Mouse (Mus musculus): ENCODE results near the gene Prrt4.

- TF ChIP-seq GATA2 (IDR thresholded peaks at IDR 0.05; ENCODE audit: borderline replicate concordance, low read depth, low read length) (no peak), GATA1 (IDR thresholded peaks at IDR 0.05; ENCODE audit: borderline replicate concordance, low read length) (no peak), TAL1 (conservative IDR thresholded peaks at IDR 0.05; ENCODE audit: low read depth, low read length) (no peak), CTCF (IDR thresholded peaks at IDR 0.05; ENCODE audit: low read depth, low read length) (no peak)
Observed at GRCm38 (mm10) chr6:29214776-29215175, 35.4 kb upstream of the Prrt4 start.

Measured in G1E (cell line).